ENCODE assay signal across 10 mouse cellular contexts in the genomic region with DNA sequence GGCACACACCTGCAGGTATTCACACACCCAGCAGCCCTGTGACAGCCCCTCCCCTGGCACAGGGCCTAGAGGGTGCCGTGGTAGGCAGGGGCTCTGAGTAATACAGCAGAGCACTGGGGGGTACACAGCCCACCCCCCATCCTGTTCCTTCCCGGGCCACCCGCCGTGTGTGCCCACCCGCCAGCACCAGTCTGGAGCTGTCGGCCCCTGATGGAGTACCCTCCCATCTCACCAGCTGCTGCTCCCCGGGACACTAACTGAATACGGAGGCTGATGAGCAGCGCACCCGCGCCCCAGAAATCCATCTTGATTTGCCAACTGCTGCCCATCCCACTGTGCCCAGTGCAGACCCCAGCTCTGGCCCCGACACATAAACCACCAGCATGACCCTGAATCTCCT. TPM values are rescaled to one million over a fixed set of nuclear protein-coding genes. Genes with fewer than 3 reads are reported as not detected.
DNase-seq lines count a peak whose midpoint lies in the region; ATAC-seq and TF ChIP-seq lines count a peak whose summit lies in the region.
"Had no signal": no experiment of that assay in that cellular context is flagged by ENCODE, and none has a peak within 500 bp of the region (broad histone marks: within the 10 kb centered on the region; RNA-seq: fewer than 3 reads in every experiment).

No protein-coding gene starts in this region.

- intact Hi-C loops in heart, postnatal 14 days (cut with DNase I), result no loop called here

- no peak for TF ChIP-seq POLR2A in brain, embryonic 14.5 days (IDR thresholded peaks at IDR 0.05; ENCODE audit: borderline replicate concordance, extremely low read depth, insufficient read depth, insufficient read length, poor library complexity, severe bottlenecking)

- H3K4me2 ChIP-seq in heart, embryonic 13.5 days, result peak overlapping the region; percentile 32; the same call in 1 of the 2 replicates
- peak overlapping the region; percentile 36 for H3K4me2 ChIP-seq in forebrain, embryonic 14.5 days (ENCODE audit: low read length)
- H3K4me2 ChIP-seq in limb, embryonic 15.5 days, result no peak overlapping the region
- H3K4me2 ChIP-seq: liver, embryonic 13.5 days had no signal

- peak overlapping the region; percentile 60 for H3K9ac ChIP-seq in heart, embryonic 13.5 days
- peak overlapping the region; percentile 47 for H3K9ac ChIP-seq in forebrain, embryonic 14.5 days (ENCODE audit: low read length)
- no peak overlapping the region for H3K9ac ChIP-seq in limb, embryonic 15.5 days
- H3K9ac ChIP-seq: liver, embryonic 13.5 days had no signal

- H3K9me3 ChIP-seq in heart, embryonic 13.5 days, result no peaks in the 10 kb centered on the region
- H3K9me3 ChIP-seq in forebrain, embryonic 14.5 days (replicated peaks; ENCODE audit: control insufficient read depth, low read length), result no peaks in the 10 kb centered on the region
- no peaks in the 10 kb centered on the region for H3K9me3 ChIP-seq in limb, embryonic 15.5 days
- H3K9me3 ChIP-seq: liver, embryonic 13.5 days had no signal

- no peak overlapping the region for H3K4me3 ChIP-seq in heart, embryonic 13.5 days
- H3K4me3 ChIP-seq in forebrain, embryonic 14.5 days (ENCODE audit: low read depth, low read length), result 0 out of 2 replicates have a peak overlapping the region, but pooled peaks have one; percentile 5
- no peak overlapping the region for H3K4me3 ChIP-seq in limb, embryonic 15.5 days
- H3K4me3 ChIP-seq: liver, embryonic 13.5 days had no signal

- peaks cover 100% of the 10 kb centered on the region for H3K4me1 ChIP-seq in heart, embryonic 13.5 days
- H3K4me1 ChIP-seq in forebrain, embryonic 14.5 days (ENCODE audit: control insufficient read depth, insufficient read depth, low read length), result peaks cover 52% of the 10 kb centered on the region
- peaks cover 93% of the 10 kb centered on the region for H3K4me1 ChIP-seq in limb, embryonic 15.5 days

- TF ChIP-seq CTCF in brain, embryonic 14.5 days (IDR thresholded peaks at IDR 0.05; ENCODE audit: borderline replicate concordance, extremely low read depth, insufficient read depth, insufficient read length), result no peak

- 86% methylated on average over 12 of the region's 12 CpGs for WGBS in heart, embryonic 13.5 days
- 36% methylated on average over 12 of the region's 12 CpGs for WGBS in forebrain, embryonic 14.5 days
- 82% methylated on average over 12 of the region's 12 CpGs for WGBS in limb, embryonic 15.5 days

- ATAC-seq in heart, embryonic 13.5 days (ENCODE audit: extremely low read depth, insufficient number of reproducible peaks, low FRiP score, low TSS enrichment), result no peak
- peak; percentile 43 for ATAC-seq in forebrain, embryonic 14.5 days
- ATAC-seq in limb, embryonic 15.5 days (ENCODE audit: insufficient number of reproducible peaks, low FRiP score, low TSS enrichment, low read depth), result no peak
- no peak for ATAC-seq in megakaryocyte progenitor cell, adult 5-6 weeks (replicated peaks; ENCODE audit: poor library complexity)

- H3K27me3 ChIP-seq in heart, embryonic 13.5 days (replicated peaks), result no peaks in the 10 kb centered on the region
- no peaks in the 10 kb centered on the region for H3K27me3 ChIP-seq in forebrain, embryonic 14.5 days (replicated peaks; ENCODE audit: control insufficient read depth, insufficient read depth, low read length)
- no peaks in the 10 kb centered on the region for H3K27me3 ChIP-seq in limb, embryonic 15.5 days
- H3K27me3 ChIP-seq: liver, embryonic 13.5 days had no signal

- peaks cover 95% of the 10 kb centered on the region for H3K36me3 ChIP-seq in heart, embryonic 13.5 days
- peaks cover 75% of the 10 kb centered on the region for H3K36me3 ChIP-seq in forebrain, embryonic 14.5 days (ENCODE audit: control insufficient read depth, insufficient read depth, low read length)
- peaks cover 83% of the 10 kb centered on the region for H3K36me3 ChIP-seq in limb, embryonic 15.5 days

- H3K27ac ChIP-seq in heart, embryonic 13.5 days (replicated peaks), result peak overlapping the region; percentile 99
- peak overlapping the region; percentile 89 for H3K27ac ChIP-seq in forebrain, embryonic 14.5 days (ENCODE audit: low read depth, low read length)
- peak overlapping the region; percentile 91 for H3K27ac ChIP-seq in limb, embryonic 15.5 days
- H3K27ac ChIP-seq: liver, embryonic 13.5 days had no signal

- DNase-seq in heart, postnatal 14 days, result no peak
- peak; percentile 72 for DNase-seq in brain, embryonic 14.5 days (ENCODE audit: low read depth)
- peak; percentile 50 for DNase-seq in forebrain, embryonic 14.5 days (ENCODE audit: low spot score)
- DNase-seq in adrenal gland, adult 18-20 months (ENCODE audit: low spot score in 2 of 2), result no peak
- no peak for DNase-seq in thymus, postnatal 36 days
- DNase-seq: heart, postnatal 4 days; liver, embryonic 13.5 days had no signal

RNA-seq across cellular contexts. Expression of a gene that starts 11.0 kb away (rescaled TPM):
- polyA plus RNA-seq in heart, embryonic 13.5 days (2015; fragmentation: Nextera tagmentation; extraction: Ambion mirVana), result 59.2 and 66.6 TPM in 2 replicates
- 100 to 1,000 TPM; 217 to 237 TPM for total RNA-seq in heart, postnatal 14 days (2021)
- 303 and 319 TPM in 2 replicates for polyA plus RNA-seq in brain, embryonic 14.5 days (2012; rRNA removed)
- 61.7 and 65.4 TPM in 2 replicates for polyA plus RNA-seq in forebrain, embryonic 14.5 days (2014; fragmentation: Nextera tagmentation; extraction: Ambion mirVana)
- 75.1 and 86.0 TPM in 2 replicates for polyA plus RNA-seq in limb, embryonic 15.5 days (2015; fragmentation: Nextera tagmentation; extraction: Ambion mirVana)
- 84.3 and 85.6 TPM in 2 replicates for total RNA-seq in megakaryocyte progenitor cell, adult 5-6 weeks (2015)
- total RNA-seq in megakaryocyte progenitor cell, adult 5-6 weeks (2017), result 74.8 and 96.1 TPM in 2 replicates
- total RNA-seq in adrenal gland, adult 18-20 months (2021), result 100 to 1,000 TPM; 184 to 355 TPM

RNA-seq across cellular contexts. Expression of a gene that starts 14.9 kb away (rescaled TPM):
- polyA plus RNA-seq in heart, embryonic 13.5 days (2015; fragmentation: Nextera tagmentation; extraction: Ambion mirVana), result 5.8 and 6.2 TPM in 2 replicates
- total RNA-seq in heart, postnatal 14 days (2021), result 1 to 10 TPM; 5.8 to 7.2 TPM
- polyA plus RNA-seq in brain, embryonic 14.5 days (2012; rRNA removed), result 2.6 and 5.0 TPM in 2 replicates
- polyA plus RNA-seq in forebrain, embryonic 14.5 days (2014; fragmentation: Nextera tagmentation; extraction: Ambion mirVana), result 1.0 and 1.8 TPM in 2 replicates
- polyA plus RNA-seq in limb, embryonic 15.5 days (2015; fragmentation: Nextera tagmentation; extraction: Ambion mirVana), result 3.4 and 3.7 TPM in 2 replicates
- total RNA-seq in megakaryocyte progenitor cell, adult 5-6 weeks (2015), result 1.8 and 2.1 TPM in 2 replicates
- 0.54 and 0.92 TPM in 2 replicates for total RNA-seq in megakaryocyte progenitor cell, adult 5-6 weeks (2017)
- total RNA-seq in adrenal gland, adult 18-20 months (2021), result 1 to 10 TPM; 4.5 to 6.9 TPM

RNA-seq across cellular contexts. Expression of a gene that starts 19.2 kb away (rescaled TPM):
- 129 and 149 TPM in 2 replicates for polyA plus RNA-seq in heart, embryonic 13.5 days (2015; fragmentation: Nextera tagmentation; extraction: Ambion mirVana)
- total RNA-seq in heart, postnatal 14 days (2021), result 10 to 100 TPM; 25.4 to 30.9 TPM
- 57.4 and 98.6 TPM in 2 replicates for polyA plus RNA-seq in brain, embryonic 14.5 days (2012; rRNA removed)
- 94.1 and 155 TPM in 2 replicates for polyA plus RNA-seq in forebrain, embryonic 14.5 days (2014; fragmentation: Nextera tagmentation; extraction: Ambion mirVana)
- 195 and 218 TPM in 2 replicates for polyA plus RNA-seq in limb, embryonic 15.5 days (2015; fragmentation: Nextera tagmentation; extraction: Ambion mirVana)
- 163 and 168 TPM in 2 replicates for total RNA-seq in megakaryocyte progenitor cell, adult 5-6 weeks (2015)
- total RNA-seq in megakaryocyte progenitor cell, adult 5-6 weeks (2017), result 291 and 325 TPM in 2 replicates
- 10 to 100 TPM; 36.6 to 43.6 TPM for total RNA-seq in adrenal gland, adult 18-20 months (2021)

RNA-seq across cellular contexts. Expression of a gene that starts 43.9 kb away (rescaled TPM):
- polyA plus RNA-seq in heart, embryonic 13.5 days (2015; fragmentation: Nextera tagmentation; extraction: Ambion mirVana), result 69.3 and 83.9 TPM in 2 replicates
- 100 to 1,000 TPM; 119 to 129 TPM for total RNA-seq in heart, postnatal 14 days (2021)
- 2.3 and 4.4 TPM in 2 replicates for polyA plus RNA-seq in brain, embryonic 14.5 days (2012; rRNA removed)
- polyA plus RNA-seq in forebrain, embryonic 14.5 days (2014; fragmentation: Nextera tagmentation; extraction: Ambion mirVana), result 2.0 and 2.1 TPM in 2 replicates
- 11.6 and 27.2 TPM in 2 replicates for polyA plus RNA-seq in limb, embryonic 15.5 days (2015; fragmentation: Nextera tagmentation; extraction: Ambion mirVana)
- total RNA-seq in megakaryocyte progenitor cell, adult 5-6 weeks (2015), result 113 and 131 TPM in 2 replicates
- total RNA-seq in megakaryocyte progenitor cell, adult 5-6 weeks (2017), result 113 and 126 TPM in 2 replicates
- total RNA-seq in adrenal gland, adult 18-20 months (2021), result 10 to 100 TPM; 17.1 to 31.3 TPM

RNA-seq across cellular contexts. Expression of a gene that starts 56.5 kb away (rescaled TPM):
- polyA plus RNA-seq in heart, embryonic 13.5 days (2015; fragmentation: Nextera tagmentation; extraction: Ambion mirVana), result 4.0 and 4.3 TPM in 2 replicates
- total RNA-seq in heart, postnatal 14 days (2021), result 1 to 10 TPM; 8.6 to 9.9 TPM
- 48.8 and 82.9 TPM in 2 replicates for polyA plus RNA-seq in brain, embryonic 14.5 days (2012; rRNA removed)
- 10.3 and 15.7 TPM in 2 replicates for polyA plus RNA-seq in forebrain, embryonic 14.5 days (2014; fragmentation: Nextera tagmentation; extraction: Ambion mirVana)
- polyA plus RNA-seq in limb, embryonic 15.5 days (2015; fragmentation: Nextera tagmentation; extraction: Ambion mirVana), result 24.0 and 26.7 TPM in 2 replicates
- 0.59 and 2.1 TPM in 2 replicates for total RNA-seq in megakaryocyte progenitor cell, adult 5-6 weeks (2015)
- 1.1 and 4.7 TPM in 2 replicates for total RNA-seq in megakaryocyte progenitor cell, adult 5-6 weeks (2017)
- total RNA-seq in adrenal gland, adult 18-20 months (2021), result 10 to 100 TPM; 36.4 to 48.5 TPM

Comparison
In these comparisons a context has a peak if more than half of its experiments do, and no peak if none do; other contexts are left out.
1. DNase-seq: peak in brain, embryonic 14.5 days (single experiment) and forebrain, embryonic 14.5 days (single experiment); none in heart, postnatal 14 days (0 of 2), adrenal gland, adult 18-20 months (0 of 2) and thymus, postnatal 36 days (0 of 2).
2. Peak in every context shown above with its lines, with median percentiles within 50 percentile points of each other: H3K27ac ChIP-seq.